Mouse (Mus musculus) heart, adult 11 months (tissue): ENCODE results near the gene Naga.

Experiments
- DNase-seq: peaks from one replicate; pipeline ENCODE4 v3.0.0; 2022

The Naga gene

GRCm38 (mm10) chr15:82337875-82338274 lies 850 bp downstream of the Naga start:
- peak; percentile 94 for DNase-seq

DNA sequence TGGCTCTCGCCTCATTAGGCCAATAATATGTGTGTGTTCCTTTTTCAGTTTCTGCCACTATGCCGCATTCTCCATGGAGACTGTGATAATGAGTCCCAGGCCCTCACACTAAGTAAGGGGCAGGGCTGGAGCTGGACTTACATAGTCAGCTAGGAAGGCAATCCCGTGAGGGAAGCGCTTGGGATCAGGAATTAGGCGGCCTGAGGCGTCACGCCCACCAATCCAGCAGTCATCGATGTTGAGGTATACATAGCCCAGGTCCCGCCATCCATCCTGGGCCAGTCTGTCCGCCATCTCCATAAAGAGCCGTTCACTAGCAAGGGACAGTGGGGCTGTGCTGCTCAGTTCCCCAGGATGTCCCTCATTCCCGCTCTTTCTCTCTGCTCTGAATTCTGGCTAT lies 2.1 kb downstream of the Naga start:
- peak; percentile 91 for DNase-seq

GRCm38 (mm10) chr15:82335194-82335593 lies 3.5 kb downstream of the Naga start:
- no peak for DNase-seq

GRCm38 (mm10) chr15:82325382-82325781 lies 13.3 kb downstream of the Naga start:
- DNase-seq, result no peak

GRCm38 (mm10) chr15:82322195-82322594 lies 16.5 kb downstream of the Naga start:
- DNase-seq, result no peak

DNA sequence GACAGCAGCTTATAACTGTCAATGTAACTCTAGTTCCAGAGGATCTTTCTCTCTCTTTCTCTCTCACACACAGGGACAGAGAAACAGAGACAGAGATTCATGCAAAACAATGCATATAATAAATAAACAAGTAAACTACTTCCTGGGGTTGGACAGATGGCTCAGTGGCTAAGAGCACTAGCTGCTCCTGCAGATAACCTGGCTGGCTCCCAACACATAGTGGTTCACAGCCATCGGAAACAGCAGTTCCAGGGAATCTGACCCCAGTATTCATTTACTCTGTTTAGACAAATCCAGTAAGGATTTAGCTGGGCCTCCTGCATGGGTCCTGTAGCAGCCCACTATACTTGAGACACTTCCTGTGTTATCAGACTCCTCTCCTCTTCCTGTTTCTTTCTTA lies 19.1 kb downstream of the Naga start:
- no peak for DNase-seq

GRCm38 (mm10) chr15:82317839-82318238 lies 20.9 kb downstream of the Naga start:
- no peak for DNase-seq

GRCm38 (mm10) chr15:82308416-82308815 lies 30.3 kb downstream of the Naga start:
- no peak for DNase-seq

GRCm38 (mm10) chr15:82307107-82307506 lies 31.6 kb downstream of the Naga start:
- DNase-seq, result no peak

DNA sequence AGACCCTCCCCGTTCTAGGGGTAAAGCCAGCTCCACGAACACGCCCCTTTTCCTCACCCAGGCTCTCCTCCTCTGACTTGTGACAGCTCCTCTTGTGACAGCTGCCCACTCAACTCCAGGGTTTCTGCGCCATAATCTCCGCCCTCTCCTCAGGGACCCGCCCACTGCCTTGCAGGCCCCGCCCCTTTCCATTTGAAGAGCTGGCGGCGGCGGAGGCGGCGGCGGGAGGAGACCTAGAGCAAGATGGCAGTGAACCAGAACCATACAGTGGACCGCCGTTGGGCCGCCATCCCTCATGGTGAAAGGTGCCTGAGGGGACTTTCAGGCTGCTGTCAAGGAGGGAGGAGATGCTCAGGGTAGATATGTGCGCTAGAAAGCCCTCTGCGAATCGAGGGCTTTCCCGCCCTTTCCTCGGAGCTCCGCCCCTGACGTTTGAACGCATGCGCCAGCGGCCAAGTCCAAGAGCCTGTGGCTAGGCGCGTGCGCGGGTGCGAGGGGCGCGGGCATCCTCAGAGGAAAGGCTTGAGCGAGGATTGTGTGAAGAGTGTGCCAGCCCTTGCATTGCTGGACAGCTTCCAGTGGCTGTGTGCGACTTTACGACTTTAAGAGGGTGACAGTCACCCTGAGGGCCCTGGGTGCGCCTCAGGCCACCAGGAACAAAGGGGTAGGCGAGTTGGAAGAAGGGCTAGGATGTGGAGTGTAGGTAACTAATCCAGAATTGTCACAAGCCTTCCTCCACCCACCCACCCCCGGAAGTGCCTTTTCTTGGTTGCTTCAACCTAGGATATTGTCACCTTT lies 39.8 kb downstream of the Naga start, which contains the start of gene Wbp2nl:
TSS of gene Wbp2nl (plus strand) at position 191 of the 798 bp plus-strand sequence.
- DNase-seq, result no peak

GRCm38 (mm10) chr15:82294059-82294458 lies 44.7 kb downstream of the Naga start:
- no peak for DNase-seq

DNA sequence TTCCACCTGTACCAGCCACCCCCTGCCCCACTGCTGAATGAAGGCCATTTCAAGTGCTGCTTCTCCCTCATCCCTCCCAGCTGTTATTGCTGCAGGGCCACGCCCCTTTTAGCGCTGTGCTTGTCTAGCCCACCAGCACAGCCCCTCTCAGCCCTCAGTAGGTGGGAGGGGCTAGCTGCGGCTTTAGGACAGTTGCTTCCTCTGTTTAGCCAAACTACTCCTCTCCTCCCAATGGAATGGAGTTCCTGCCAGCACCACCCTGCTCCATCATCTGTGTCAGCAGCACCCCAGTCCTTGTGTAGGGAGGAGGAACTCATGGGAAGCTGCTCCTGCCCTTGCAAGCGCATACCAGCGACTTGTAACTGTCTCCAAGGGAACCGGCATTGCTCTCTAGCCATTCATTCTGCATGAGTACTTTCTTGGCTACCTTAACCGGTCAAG lies 45.4 kb downstream of the Naga start:
- DNase-seq, result no peak

- no peak for DNase-seq
Measured at GRCm38 (mm10) chr15:82292851-82293250, 45.9 kb downstream of the Naga start.

GRCm38 (mm10) chr15:82290252-82290651 lies 48.5 kb downstream of the Naga start:
- no peak for DNase-seq

DNA sequence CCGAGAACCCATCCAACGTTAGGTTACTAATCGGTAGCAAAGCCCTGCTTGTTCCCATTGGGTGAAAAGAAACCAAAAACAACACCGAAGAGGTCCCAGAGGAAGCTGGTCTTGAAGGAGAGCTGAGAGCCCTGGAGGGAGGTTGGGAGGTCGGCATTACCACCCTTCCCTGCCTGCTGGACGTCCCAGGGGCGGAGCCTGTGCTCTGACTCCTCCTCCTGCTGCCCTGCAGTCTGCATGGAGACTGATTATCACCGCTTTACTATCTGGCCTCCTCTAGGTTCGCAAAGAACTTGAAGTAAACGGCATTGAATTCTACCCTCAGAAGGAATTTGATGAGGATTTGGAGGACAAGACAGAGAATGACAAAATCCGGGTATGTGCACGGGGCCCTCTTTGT lies 52.6 kb downstream of the Naga start:
- no peak for DNase-seq

- no peak for DNase-seq
Measured at GRCm38 (mm10) chr15:82280638-82281037, 58.1 kb downstream of the Naga start.
